Mouse (Mus musculus): ENCODE results near the gene Lrtm2.

The Lrtm2 gene

DNA sequence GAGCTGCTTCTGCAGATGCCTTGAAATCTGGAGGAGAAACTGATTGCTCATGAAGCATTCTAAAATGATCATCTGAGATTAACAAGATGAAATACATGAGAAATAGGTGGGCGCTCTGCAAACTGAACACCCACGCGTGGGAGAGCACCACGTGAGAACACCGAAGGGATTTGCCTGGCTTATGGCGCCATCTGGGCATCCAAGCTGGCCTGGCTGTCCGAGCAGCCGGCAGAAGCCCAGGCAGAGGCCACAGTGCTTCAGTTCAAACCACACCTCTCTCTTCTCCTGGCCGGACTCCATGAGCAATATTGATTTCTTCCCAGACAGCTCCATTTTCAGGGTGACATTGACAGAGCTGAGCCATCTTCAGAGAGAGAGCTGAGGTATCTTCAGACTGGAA, 49.8 kb downstream of the Lrtm2 start:
- DNase-seq (ENCODE audit: low spot score), result no peak

DNA sequence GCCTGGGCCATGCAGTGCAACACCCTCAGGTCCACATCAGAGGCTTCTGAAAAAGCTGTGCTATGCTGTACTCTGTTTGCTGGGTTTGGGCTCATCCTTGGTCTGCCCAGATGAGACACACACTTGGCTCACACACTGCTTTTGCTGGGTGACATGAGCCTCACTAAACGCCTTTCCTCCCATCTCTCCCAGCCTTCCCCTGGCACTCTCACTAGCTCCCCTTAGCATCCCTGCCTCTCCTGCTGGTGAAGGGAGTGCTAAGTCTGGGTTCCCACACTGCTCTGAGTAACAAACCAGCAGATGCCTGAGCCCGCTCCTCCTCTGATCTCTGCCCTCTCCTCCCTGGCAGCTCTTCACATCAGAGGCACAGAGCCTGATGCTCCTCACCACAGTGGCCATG, 53.9 kb downstream of the Lrtm2 start:
- no peak for DNase-seq (ENCODE audit: low spot score)

All from yolk sac, embryonic 10.5 days (tissue).